Mouse (Mus musculus) heart, embryonic 11.5 days (tissue): ENCODE measurements around the gene Nod2. TPM values are rescaled to one million over a fixed set of nuclear protein-coding genes. Genes with fewer than 3 reads are reported as not detected.

Experiments
- ATAC-seq: fragments of 200-750 bp; cut with Nextera tagmentation; replicated peaks from 2 replicates; pipeline ENCODE4 v1.8.0; 2017; ENCODE audit warnings: moderate library complexity; ENCODE audit not compliant: insufficient number of reproducible peaks, low FRiP score, low TSS enrichment
- H3K27ac ChIP-seq: fragments of 300-500 bp; sonication (generic); 2 replicates; pipeline ENCODE4 v1.5.1; 2014; ENCODE audit warnings: mild to moderate bottlenecking, low read depth, low read length
- H3K27me3 ChIP-seq: fragments of 300-500 bp; sonication (generic); 2 replicates; pipeline ENCODE4 v1.6.1; 2014; ENCODE audit warnings: mild to moderate bottlenecking, low read length, mixed read lengths; ENCODE audit not compliant: control insufficient read depth, insufficient read depth
- H3K36me3 ChIP-seq: fragments of 300-500 bp; sonication (generic); 2 replicates; pipeline ENCODE4 v1.6.1; 2014; ENCODE audit warnings: mild to moderate bottlenecking, low read length, moderate library complexity, mixed read lengths; ENCODE audit not compliant: control insufficient read depth, insufficient read depth
- H3K4me1 ChIP-seq: fragments of 300-500 bp; sonication (generic); 2 replicates; pipeline ENCODE4 v1.6.1; 2014; ENCODE audit warnings: low read length; ENCODE audit not compliant: control insufficient read depth, insufficient read depth
- H3K4me2 ChIP-seq: fragments of 300-500 bp; sonication (generic); 2 replicates; pipeline ENCODE4 v1.6.1; 2014; ENCODE audit warnings: mild to moderate bottlenecking, moderate library complexity
- H3K4me3 ChIP-seq: fragments of 300-500 bp; sonication (generic); 2 replicates; pipeline ENCODE4 v1.5.1; 2014; ENCODE audit warnings: low read depth, low read length
- H3K9ac ChIP-seq: fragments of 300-500 bp; sonication (generic); 2 replicates; pipeline ENCODE4 v1.6.1; 2014; ENCODE audit warnings: mild to moderate bottlenecking, low read depth, low read length, moderate library complexity
- H3K9me3 ChIP-seq: fragments of 300-500 bp; sonication (generic); replicated peaks from 2 replicates; pipeline ENCODE4 v1.6.1; 2016; ENCODE audit warnings: low read length; ENCODE audit not compliant: control insufficient read depth
- WGBS: fragments of 180-500 bp; shearing (Covaris S2); extraction: QIAGEN DNeasy Blood & Tissue Kit; methylation state at CpG from one replicate; pipeline ENCODE4 v1.1.7; 2014; ENCODE audit not compliant: insufficient replicate concordance; 5-methylcytosine and 5-hydroxymethylcytosine counted together
- polyA plus RNA-seq: library from polyadenylated mRNA; unstranded; fragments of >200 nt; fragmentation: Nextera tagmentation; extraction: Ambion mirVana; gene quantifications from 2 replicates; pipeline ENCODE4 v1.2.1, GENCODE M21; 2014

Gene Nod2
- polyA plus RNA-seq, 1 experiment from 2014 or later, result 0.04 TPM

DNA sequence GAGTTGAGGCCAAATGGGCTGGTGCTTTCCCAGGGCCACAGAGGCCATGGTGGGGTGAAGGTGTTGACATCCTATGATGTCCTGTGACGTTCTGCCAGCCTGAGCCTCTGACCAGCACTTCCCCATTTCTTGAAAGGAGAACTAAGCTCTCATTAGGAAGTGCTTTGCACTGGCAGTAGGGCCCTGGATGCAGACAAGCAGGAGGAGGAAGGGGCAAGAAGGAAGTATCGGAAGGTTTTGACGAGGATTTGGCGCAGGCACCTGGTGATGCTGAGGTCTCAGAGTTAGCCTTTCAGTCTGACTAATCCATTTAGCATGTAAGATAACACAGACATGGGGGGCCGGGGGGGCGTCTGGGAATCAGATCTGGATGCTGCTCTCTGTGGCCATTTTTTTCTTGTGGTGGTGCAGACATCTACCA lies 15.3 kb downstream of the Nod2 start:
- H3K4me1 ChIP-seq, result no peaks in the 10 kb centered on the region
- H3K4me2 ChIP-seq, result no peak overlapping the region
- no peak overlapping the region for H3K9ac ChIP-seq
- no peaks in the 10 kb centered on the region for H3K36me3 ChIP-seq
- peaks cover 4% of the 10 kb centered on the region for H3K27me3 ChIP-seq
- no peak for ATAC-seq
- WGBS, result 47% methylated on average over 6 of the region's 6 CpGs
- no peak overlapping the region for H3K27ac ChIP-seq
- no peaks in the 10 kb centered on the region for H3K9me3 ChIP-seq
- H3K4me3 ChIP-seq, result no peak overlapping the region

DNA sequence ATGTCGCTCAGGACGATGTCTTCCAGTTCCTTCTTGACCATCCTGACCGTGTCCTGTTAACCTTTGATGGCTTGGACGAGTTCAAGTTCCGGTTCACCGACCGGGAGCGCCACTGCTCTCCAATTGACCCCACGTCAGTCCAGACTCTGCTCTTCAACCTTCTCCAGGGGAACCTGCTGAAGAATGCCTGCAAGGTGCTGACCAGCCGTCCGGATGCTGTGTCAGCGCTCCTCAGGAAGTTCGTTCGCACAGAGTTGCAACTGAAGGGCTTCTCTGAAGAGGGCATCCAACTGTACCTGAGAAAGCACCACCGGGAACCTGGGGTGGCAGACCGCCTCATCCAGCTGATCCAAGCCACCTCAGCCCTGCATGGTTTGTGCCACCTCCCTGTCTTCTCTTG lies 17.0 kb downstream of the Nod2 start:
- no peak for ATAC-seq
- Histone ChIP-seq H3K27ac (no peak overlapping the region), H3K4me2 (no peak overlapping the region), H3K9ac (no peak overlapping the region), H3K4me3 (no peak overlapping the region), H3K27me3 (peaks cover 4% of the 10 kb centered on the region), H3K4me1 (no peaks in the 10 kb centered on the region), H3K9me3 (no peaks in the 10 kb centered on the region), H3K36me3 (no peaks in the 10 kb centered on the region)
- WGBS, result 83% methylated on average over 16 of the region's 16 CpGs

DNA sequence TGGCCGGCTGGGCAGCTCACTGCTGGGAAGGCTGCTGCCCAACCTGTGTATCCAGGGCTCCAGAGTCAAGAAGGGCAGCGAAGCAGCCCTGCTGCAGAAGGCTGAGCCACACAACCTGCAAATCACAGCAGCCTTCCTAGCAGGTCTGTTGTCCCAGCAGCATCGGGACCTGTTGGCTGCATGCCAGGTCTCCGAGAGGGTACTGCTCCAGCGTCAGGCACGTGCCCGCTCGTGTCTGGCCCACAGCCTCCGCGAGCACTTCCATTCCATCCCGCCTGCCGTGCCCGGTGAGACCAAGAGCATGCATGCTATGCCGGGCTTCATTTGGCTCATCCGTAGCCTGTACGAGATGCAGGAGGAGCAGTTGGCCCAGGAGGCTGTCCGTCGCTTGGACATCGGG lies 17.8 kb downstream of the Nod2 start:
- no peak overlapping the region for H3K9ac ChIP-seq
- H3K27me3 ChIP-seq, result peaks cover 7% of the 10 kb centered on the region
- no peak overlapping the region for H3K4me2 ChIP-seq
- WGBS, result 81% methylated on average over 19 of the region's 19 CpGs
- ATAC-seq, result no peak
- H3K27ac ChIP-seq, result no peak overlapping the region
- H3K36me3 ChIP-seq, result no peaks in the 10 kb centered on the region
- no peaks in the 10 kb centered on the region for H3K9me3 ChIP-seq
- no peak overlapping the region for H3K4me3 ChIP-seq
- no peaks in the 10 kb centered on the region for H3K4me1 ChIP-seq

DNA sequence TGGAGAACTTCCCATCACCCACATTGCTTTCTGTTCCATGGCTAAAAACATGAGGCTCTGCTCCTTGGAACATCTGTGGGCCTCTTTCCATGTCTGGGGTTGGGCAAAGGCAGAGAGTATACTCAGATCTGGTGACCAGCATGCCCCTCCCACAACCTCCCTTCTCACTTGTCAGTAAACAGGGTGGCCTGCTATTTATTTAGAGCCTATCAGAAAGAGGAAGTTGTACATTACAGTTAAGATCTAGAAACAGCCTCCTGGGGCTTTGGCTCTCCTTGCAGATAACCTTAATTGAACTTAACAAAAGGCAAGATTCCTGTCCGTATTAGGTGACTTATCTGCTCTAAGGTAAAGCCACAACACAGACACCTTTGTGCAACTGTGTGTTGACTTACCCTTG lies 19.3 kb downstream of the Nod2 start:
- 12% methylated on average over 1 of the region's 1 CpGs for WGBS
- no peak for ATAC-seq
- Histone ChIP-seq H3K27ac (no peak overlapping the region), H3K4me2 (no peak overlapping the region), H3K36me3 (no peaks in the 10 kb centered on the region), H3K27me3 (peaks cover 7% of the 10 kb centered on the region), H3K4me1 (no peaks in the 10 kb centered on the region), H3K9me3 (no peaks in the 10 kb centered on the region), H3K4me3 (no peak overlapping the region), H3K9ac (no peak overlapping the region)

DNA sequence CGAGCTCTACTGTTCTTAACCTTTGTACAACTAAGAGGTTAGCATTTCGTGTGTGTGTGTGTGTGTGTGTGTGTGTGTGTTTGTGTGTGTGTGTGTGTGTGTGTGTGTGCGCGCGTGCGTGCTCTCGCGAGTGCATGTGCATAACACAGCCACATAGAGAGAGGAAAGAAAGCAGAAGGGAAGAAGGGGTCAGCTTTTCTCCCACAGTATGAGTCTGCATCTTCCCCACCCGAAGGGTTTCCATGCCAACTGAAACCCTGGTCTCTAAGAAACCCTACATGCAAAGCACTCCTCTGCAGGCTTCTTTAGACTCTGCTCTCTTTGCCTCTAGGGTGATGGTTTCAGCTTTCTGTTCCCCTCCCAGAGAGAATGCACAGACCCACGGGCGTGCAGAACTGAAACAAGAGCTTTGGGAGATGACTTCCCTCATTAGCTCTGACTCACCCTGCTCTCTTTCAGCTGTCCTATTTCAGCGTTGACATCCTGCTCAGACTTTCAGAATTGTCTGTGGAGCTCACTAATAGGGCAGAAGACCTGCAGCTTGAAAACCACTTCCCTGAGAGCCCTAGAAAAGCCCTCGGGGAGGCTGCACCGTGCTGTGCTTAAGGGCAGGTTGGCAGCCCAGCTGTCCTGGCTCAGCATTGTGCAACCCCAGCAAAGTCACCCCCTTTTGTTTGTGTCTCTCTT lies 21.4 kb downstream of the Nod2 start:
- Histone ChIP-seq H3K27ac (no peak overlapping the region), H3K9ac (no peak overlapping the region), H3K4me1 (no peaks in the 10 kb centered on the region), H3K4me3 (no peak overlapping the region), H3K36me3 (no peaks in the 10 kb centered on the region), H3K4me2 (no peak overlapping the region), H3K9me3 (no peaks in the 10 kb centered on the region), H3K27me3 (peaks cover 4% of the 10 kb centered on the region; the same call in 1 of the 2 replicates)
- no peak for ATAC-seq
- 77% methylated on average over 13 of the region's 14 CpGs for WGBS

DNA sequence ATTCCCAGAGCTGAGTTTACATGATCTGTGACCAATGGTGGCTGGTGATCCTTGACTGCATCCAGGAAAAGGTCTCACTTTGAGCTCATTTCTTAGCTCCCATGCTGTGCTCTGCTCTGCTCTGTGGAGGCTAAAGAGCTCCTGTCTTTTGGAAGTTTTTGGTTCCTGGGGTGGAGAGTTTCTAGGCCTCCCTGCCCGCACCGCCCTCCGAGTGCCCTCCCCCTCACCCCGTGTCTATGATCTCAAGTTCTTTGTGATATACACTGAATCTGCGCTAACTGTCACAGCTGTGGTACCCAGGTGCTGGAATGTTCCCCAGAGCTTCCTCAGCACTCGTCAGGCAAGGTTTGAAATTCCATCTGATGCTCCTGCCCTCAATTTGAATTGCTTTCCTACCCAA lies 23.7 kb downstream of the Nod2 start:
- H3K36me3 ChIP-seq, result no peaks in the 10 kb centered on the region
- WGBS, result 74% methylated on average over 6 of the region's 6 CpGs
- H3K4me1 ChIP-seq, result no peaks in the 10 kb centered on the region
- H3K27me3 ChIP-seq, result peaks cover 2% of the 10 kb centered on the region; the same call in 1 of the 2 replicates
- H3K27ac ChIP-seq, result no peak overlapping the region
- no peak overlapping the region for H3K9ac ChIP-seq
- H3K4me3 ChIP-seq, result no peak overlapping the region
- no peak for ATAC-seq
- no peaks in the 10 kb centered on the region for H3K9me3 ChIP-seq
- H3K4me2 ChIP-seq, result no peak overlapping the region

DNA sequence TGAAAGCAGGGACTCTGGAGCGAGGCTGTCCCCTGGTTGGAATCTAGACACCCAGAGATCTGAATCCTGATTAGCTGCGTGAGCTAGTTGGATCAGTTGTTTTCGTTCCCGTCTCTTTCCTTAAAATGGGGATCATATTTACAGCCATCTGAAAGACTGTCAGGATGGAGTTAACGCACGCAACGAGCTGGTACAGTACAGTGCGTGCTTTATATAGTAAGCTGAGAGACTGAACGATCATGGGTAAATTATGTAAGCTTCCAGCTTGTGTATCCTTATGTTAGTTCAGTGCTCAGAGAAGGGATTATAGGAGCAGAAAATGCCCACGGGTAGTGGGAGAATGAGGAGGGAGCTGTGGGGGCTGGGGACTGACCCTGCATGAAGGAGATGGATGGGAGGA lies 24.5 kb downstream of the Nod2 start:
- Histone ChIP-seq H3K27ac (no peak overlapping the region), H3K27me3 (peaks cover 2% of the 10 kb centered on the region; the same call in 1 of the 2 replicates), H3K4me2 (no peak overlapping the region), H3K36me3 (no peaks in the 10 kb centered on the region), H3K4me1 (no peaks in the 10 kb centered on the region), H3K9ac (no peak overlapping the region), H3K4me3 (no peak overlapping the region), H3K9me3 (no peaks in the 10 kb centered on the region)
- WGBS, result 81% methylated on average over 10 of the region's 10 CpGs
- ATAC-seq, result no peak

DNA sequence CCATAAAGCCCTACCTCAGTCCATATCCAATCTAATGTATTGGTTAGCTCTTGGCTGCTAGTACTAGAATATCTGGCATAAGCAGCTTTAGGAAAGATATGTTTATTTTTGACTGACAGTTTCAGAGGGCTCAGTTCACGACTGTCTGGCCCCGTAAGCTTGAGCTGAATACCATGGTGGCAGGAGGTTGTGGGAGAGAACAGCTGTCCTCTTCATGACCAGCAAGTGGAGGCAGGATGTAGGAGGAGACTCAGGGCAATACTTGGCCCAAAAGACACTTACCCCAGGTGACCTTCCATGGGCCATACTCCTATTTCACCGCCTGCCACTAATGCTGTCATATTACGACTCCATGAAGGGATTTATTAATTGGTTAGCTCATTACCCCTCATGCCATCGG lies 26.7 kb downstream of the Nod2 start:
- WGBS, result 79% methylated on average over 5 of the region's 5 CpGs
- H3K9ac ChIP-seq, result no peak overlapping the region
- no peaks in the 10 kb centered on the region for H3K9me3 ChIP-seq
- H3K4me1 ChIP-seq, result no peaks in the 10 kb centered on the region
- peaks cover 2% of the 10 kb centered on the region; the same call in 1 of the 2 replicates for H3K27me3 ChIP-seq
- no peak overlapping the region for H3K4me2 ChIP-seq
- no peaks in the 10 kb centered on the region for H3K36me3 ChIP-seq
- no peak overlapping the region for H3K27ac ChIP-seq
- H3K4me3 ChIP-seq, result no peak overlapping the region
- ATAC-seq, result no peak
